In the genomic region with DNA sequence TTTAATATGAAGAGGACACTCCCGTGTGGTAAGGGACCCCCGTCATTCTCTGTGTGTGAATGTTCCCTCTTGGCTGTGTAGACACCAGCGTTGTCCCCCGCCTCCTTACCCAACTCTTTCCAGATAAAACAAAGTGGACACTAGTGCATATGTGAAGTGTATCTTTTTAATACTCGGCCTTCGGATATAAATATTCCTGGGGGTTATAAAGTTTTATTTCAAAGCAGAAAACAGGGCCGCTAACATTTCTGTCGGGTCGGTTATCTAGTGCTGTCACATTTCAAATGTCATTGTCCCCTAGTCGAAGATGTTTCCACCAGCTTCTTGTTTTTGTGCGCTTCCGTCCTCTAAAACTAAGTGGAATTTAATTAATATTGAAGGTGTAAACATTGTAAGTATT, we compare ENCODE assay signal across 13 mouse cellular contexts. TPM values are rescaled to one million over a fixed set of nuclear protein-coding genes. Genes with fewer than 3 reads are reported as not detected.
DNase-seq lines count a peak whose midpoint lies in the region; ATAC-seq and TF ChIP-seq lines count a peak whose summit lies in the region.
"Had no signal": no experiment of that assay in that cellular context is flagged by ENCODE, and none has a peak within 500 bp of the region (broad histone marks: within the 10 kb centered on the region; RNA-seq: fewer than 3 reads in every experiment).

No protein-coding gene starts in this region.

- H3K27me3 ChIP-seq in heart, embryonic 13.5 days (replicated peaks), result no peaks in the 10 kb centered on the region
- H3K27me3 ChIP-seq in limb, embryonic 12.5 days, result peaks cover 38% of the 10 kb centered on the region
- H3K27me3 ChIP-seq in stomach, postnatal 0 days (ENCODE audit: control insufficient read depth, insufficient read depth, low read length), result no peaks in the 10 kb centered on the region; the same call in 1 of the 2 replicates

- peak overlapping the region; percentile 100 for H3K9ac ChIP-seq in heart, embryonic 13.5 days
- peak overlapping the region; percentile 100 for H3K9ac ChIP-seq in limb, embryonic 12.5 days (replicated peaks)
- H3K9ac ChIP-seq in stomach, postnatal 0 days (ENCODE audit: low read length), result peak overlapping the region; percentile 79

- no peaks in the 10 kb centered on the region for H3K9me3 ChIP-seq in heart, embryonic 13.5 days
- no peaks in the 10 kb centered on the region for H3K9me3 ChIP-seq in limb, embryonic 12.5 days
- H3K9me3 ChIP-seq in stomach, postnatal 0 days (ENCODE audit: control insufficient read depth, low read length), result no peaks in the 10 kb centered on the region

- peak overlapping the region; percentile 99 for H3K27ac ChIP-seq in heart, embryonic 13.5 days (replicated peaks)
- H3K27ac ChIP-seq in limb, embryonic 12.5 days, result peak overlapping the region; percentile 99
- H3K27ac ChIP-seq in stomach, postnatal 0 days (replicated peaks), result peak overlapping the region; percentile 81
- no peak overlapping the region for H3K27ac ChIP-seq in gastrocnemius, adult 2 months

- H3K4me2 ChIP-seq in heart, embryonic 13.5 days, result peak overlapping the region; percentile 92
- H3K4me2 ChIP-seq in limb, embryonic 12.5 days, result peak overlapping the region; percentile 74
- peak overlapping the region; percentile 55 for H3K4me2 ChIP-seq in stomach, postnatal 0 days (replicated peaks; ENCODE audit: low read depth)

- ATAC-seq in heart, embryonic 13.5 days (ENCODE audit: extremely low read depth, insufficient number of reproducible peaks, low FRiP score, low TSS enrichment), result no peak
- no peak for ATAC-seq in limb, embryonic 12.5 days (ENCODE audit: insufficient number of reproducible peaks, insufficient read depth, low FRiP score, low TSS enrichment, low read depth)
- no peak for ATAC-seq in stomach, postnatal 0 days (ENCODE audit: low FRiP score, low TSS enrichment)
- ATAC-seq: forebrain, embryonic 16.5 days had no signal

- TF ChIP-seq EP300 in stomach, postnatal 0 days (optimal IDR thresholded peaks at IDR 0.05), result no peak

- peaks cover 22% of the 10 kb centered on the region for H3K4me1 ChIP-seq in heart, embryonic 13.5 days
- H3K4me1 ChIP-seq in limb, embryonic 12.5 days (replicated peaks), result peaks cover 30% of the 10 kb centered on the region
- H3K4me1 ChIP-seq in stomach, postnatal 0 days (replicated peaks; ENCODE audit: control insufficient read depth, insufficient read depth), result no peaks in the 10 kb centered on the region; the same call in 1 of the 2 replicates

- peaks cover 39% of the 10 kb centered on the region for H3K36me3 ChIP-seq in heart, embryonic 13.5 days
- peaks cover 21% of the 10 kb centered on the region; the same call in 1 of the 2 replicates for H3K36me3 ChIP-seq in limb, embryonic 12.5 days
- H3K36me3 ChIP-seq in stomach, postnatal 0 days (ENCODE audit: control insufficient read depth, insufficient read depth, low read length), result no peaks in the 10 kb centered on the region; the same call in 1 of the 2 replicates

- intact Hi-C loops in gastrocnemius, adult 2 months (cut with DNase I), result no loop called here

- H3K4me3 ChIP-seq in heart, embryonic 13.5 days, result peak overlapping the region; percentile 95
- peak overlapping the region; percentile 86 for H3K4me3 ChIP-seq in limb, embryonic 12.5 days (replicated peaks)
- peak overlapping the region; percentile 63 for H3K4me3 ChIP-seq in stomach, postnatal 0 days (ENCODE audit: low read depth, low read length)
- no peak overlapping the region for H3K4me3 ChIP-seq in gastrocnemius, adult 2 months

- TF ChIP-seq CTCF in stomach, postnatal 0 days (IDR thresholded peaks at IDR 0.05; ENCODE audit: low read depth), result no peak
- TF ChIP-seq CTCF in gastrocnemius, adult 2 months (IDR thresholded peaks at IDR 0.05), result no peak

- no peak for DNase-seq in heart, postnatal 4 days
- DNase-seq in retina, embryonic 14.5 days (ENCODE audit: low spot score), result peak; percentile 17
- no peak for DNase-seq in retina, postnatal 1 day
- DNase-seq in stomach, postnatal 0 days (ENCODE audit: low spot score), result no peak
- DNase-seq in gastrocnemius, adult 2 months, result no peak
- no peak for DNase-seq in urinary bladder, adult 2 months (ENCODE audit: low spot score)
- DNase-seq: cerebellum, adult 18-20 months; kidney, adult 18-20 months had no signal

- 2% methylated on average over 12 of the region's 12 CpGs for WGBS in heart, embryonic 13.5 days
- WGBS in limb, embryonic 12.5 days, result 4% methylated on average over 12 of the region's 12 CpGs
- 16% methylated on average over 12 of the region's 12 CpGs for WGBS in stomach, postnatal 0 days

RNA-seq across cellular contexts. Expression of a gene that starts 3.3 kb away (rescaled TPM):
- polyA plus RNA-seq in heart, embryonic 13.5 days (2015; fragmentation: Nextera tagmentation; extraction: Ambion mirVana), result 11.6 and 12.0 TPM in 2 replicates
- total RNA-seq in heart, postnatal 4 days (2021), result 10 to 100 TPM; 62.1 to 69.6 TPM
- 19.6 and 23.7 TPM in 2 replicates for polyA plus RNA-seq in limb, embryonic 12.5 days (2016; fragmentation: Nextera tagmentation; extraction: Ambion mirVana)
- 6.8 and 7.7 TPM in 2 replicates for polyA plus RNA-seq in stomach, postnatal 0 days (2015; fragmentation: Nextera tagmentation; extraction: Ambion mirVana)
- total RNA-seq in gastrocnemius, adult 2 months (2021), result under 1 TPM in 1 of 2 experiments, not detected in 1; 0.08 TPM
- polyA plus RNA-seq in urinary bladder, adult 2 months (2012; rRNA removed), result 32.1 and 34.9 TPM in 2 replicates
- total RNA-seq: left cerebral cortex, postnatal 10 days; megakaryocyte-erythroid progenitor cell, adult 5-6 weeks had no signal
- polyA plus RNA-seq: forebrain, embryonic 16.5 days had no signal
